Mouse (Mus musculus) bone marrow, adult 2 months (tissue): Measurements from ENCODE around the gene 1810046K07Rik. TPM values are rescaled to one million over a fixed set of nuclear protein-coding genes. Genes with fewer than 3 reads are reported as not detected.

Source experiments
- H3K27ac ChIP-seq: fragments of 200-500 bp; 2 replicates; pipeline ENCODE4 v1.5.1; 2012; ENCODE audit warnings: low read depth, mild to moderate bottlenecking, control low read depth, inconsistent platforms, low read length; ENCODE audit not compliant: control insufficient read depth, poor library complexity, insufficient read depth
- H3K4me1 ChIP-seq: fragments of 200-500 bp; 2 replicates; pipeline ENCODE4 v1.6.1; 2011; ENCODE audit warnings: low read length; ENCODE audit not compliant: control insufficient read depth, insufficient read depth
- H3K4me3 ChIP-seq: fragments of 200-500 bp; replicated peaks from 2 replicates; pipeline ENCODE3; 2011; ENCODE audit warnings: mild to moderate bottlenecking, low read depth, low read length, control low read depth; ENCODE audit not compliant: control insufficient read depth
- CTCF ChIP-seq: fragments of 200-500 bp; IDR thresholded peaks from 2 replicates; pipeline ENCODE4 v1.5.1; 2011; ENCODE audit warnings: low read length, control low read depth; ENCODE audit not compliant: control insufficient read depth, insufficient read depth
- POLR2A ChIP-seq: fragments of 200-500 bp; IDR thresholded peaks from 2 replicates; pipeline ENCODE4 v1.6.1; 2011; ENCODE audit warnings: low read depth, mild to moderate bottlenecking, control low read depth, low read length, borderline replicate concordance; ENCODE audit not compliant: control insufficient read depth
- WGBS: fragments of 180-500 bp; shearing (Covaris S2); methylation state at CpG from one replicate; pipeline ENCODE4 v1.1.7; 2018; 5-methylcytosine and 5-hydroxymethylcytosine counted together
- polyA plus RNA-seq: library from polyadenylated mRNA; stranded (reverse); fragments of >200 nt; gene quantifications from 2 replicates; pipeline ENCODE4 v1.2.4, GENCODE M21; 2011; ENCODE audit warnings: low replicate concordance; ENCODE audit not compliant: missing spikeins, insufficient read depth, insufficient read length

1810046K07Rik gene
- polyA plus RNA-seq, 1 experiment: 2.5 TPM

DNA sequence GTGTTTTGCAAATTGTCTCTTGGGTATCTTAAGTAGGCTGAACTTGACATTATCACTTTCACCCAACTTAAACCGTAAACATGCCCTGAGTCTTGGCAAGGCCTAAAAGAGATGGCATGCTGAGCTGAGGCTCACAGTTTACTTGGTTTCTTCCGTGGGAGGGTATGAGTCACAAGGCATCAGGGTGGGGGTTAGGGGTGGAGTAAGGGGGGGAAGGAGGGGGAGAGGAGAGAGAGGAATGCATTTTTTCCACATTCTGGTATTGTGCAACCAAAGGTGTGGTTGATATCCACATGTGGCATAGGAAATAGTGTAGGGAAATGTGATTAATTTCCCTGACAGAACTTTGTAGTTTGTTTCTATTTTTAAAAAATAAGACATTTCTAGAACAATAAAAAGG lies 42.6 kb downstream of the 1810046K07Rik start:
- 44% methylated on average over 2 of the region's 2 CpGs for WGBS
- Histone ChIP-seq H3K4me1 (no peaks in the 10 kb centered on the region), H3K4me3 (no peak overlapping the region), H3K27ac (no peak overlapping the region)
- no peak for TF ChIP-seq CTCF
- TF ChIP-seq POLR2A: no peak

DNA sequence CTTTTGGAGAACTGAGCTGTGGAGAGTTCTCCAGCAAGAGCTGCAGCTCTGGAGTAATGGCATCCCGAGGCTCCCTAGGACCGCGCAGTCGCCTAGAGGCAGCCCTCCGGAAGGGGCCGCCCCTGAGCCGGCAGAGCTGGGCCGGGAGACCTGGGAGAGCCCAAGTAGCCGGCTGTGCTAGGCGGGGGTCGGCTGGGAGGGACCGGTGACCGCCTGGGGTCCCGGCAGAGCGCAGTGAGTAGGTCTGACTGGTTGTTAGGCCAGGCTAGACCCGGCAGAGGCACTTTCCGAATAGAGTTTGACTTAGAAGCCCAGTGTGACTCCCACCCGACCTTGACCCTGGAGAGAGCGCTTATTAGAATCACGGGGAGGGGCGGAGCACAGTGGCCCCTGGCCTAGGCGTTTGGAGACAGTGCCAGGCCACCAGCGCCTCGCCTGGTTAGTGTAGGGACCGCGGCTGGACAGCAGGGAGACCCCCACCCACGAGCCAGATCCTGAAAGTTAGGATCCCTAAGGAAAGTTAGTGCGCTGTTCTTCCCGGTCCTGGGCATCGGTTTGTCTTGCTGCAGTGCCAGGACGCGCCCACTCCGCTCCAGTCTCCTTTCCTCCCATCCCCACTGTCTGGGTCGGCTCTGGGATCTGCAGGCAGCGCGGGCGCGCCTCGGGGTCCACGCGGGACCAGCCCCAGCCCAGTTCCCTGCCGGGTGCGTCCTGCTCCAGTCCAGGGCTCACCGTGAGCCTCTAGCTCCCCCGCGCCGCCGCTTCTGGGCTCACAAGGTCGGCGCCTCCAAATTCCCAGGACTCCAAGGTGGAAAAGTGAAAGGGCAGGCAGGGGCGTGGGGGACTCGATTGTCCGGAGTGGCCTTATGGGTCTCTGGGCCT lies 50.0 kb downstream of the 1810046K07Rik start, which contains the start of gene Colca2:
Gene Colca2 (minus strand): TSS at position 70 of the 882 bp plus-strand sequence.
- Histone ChIP-seq H3K4me3 (no peak within 1 kb of the TSS), H3K27ac (no peak within 1 kb of the TSS), H3K4me1 (no peaks in the 10 kb centered on the region)
- WGBS: 9% methylated on average over 53 of the region's 53 CpGs
- TF ChIP-seq CTCF: no peak
- no peak for TF ChIP-seq POLR2A

DNA sequence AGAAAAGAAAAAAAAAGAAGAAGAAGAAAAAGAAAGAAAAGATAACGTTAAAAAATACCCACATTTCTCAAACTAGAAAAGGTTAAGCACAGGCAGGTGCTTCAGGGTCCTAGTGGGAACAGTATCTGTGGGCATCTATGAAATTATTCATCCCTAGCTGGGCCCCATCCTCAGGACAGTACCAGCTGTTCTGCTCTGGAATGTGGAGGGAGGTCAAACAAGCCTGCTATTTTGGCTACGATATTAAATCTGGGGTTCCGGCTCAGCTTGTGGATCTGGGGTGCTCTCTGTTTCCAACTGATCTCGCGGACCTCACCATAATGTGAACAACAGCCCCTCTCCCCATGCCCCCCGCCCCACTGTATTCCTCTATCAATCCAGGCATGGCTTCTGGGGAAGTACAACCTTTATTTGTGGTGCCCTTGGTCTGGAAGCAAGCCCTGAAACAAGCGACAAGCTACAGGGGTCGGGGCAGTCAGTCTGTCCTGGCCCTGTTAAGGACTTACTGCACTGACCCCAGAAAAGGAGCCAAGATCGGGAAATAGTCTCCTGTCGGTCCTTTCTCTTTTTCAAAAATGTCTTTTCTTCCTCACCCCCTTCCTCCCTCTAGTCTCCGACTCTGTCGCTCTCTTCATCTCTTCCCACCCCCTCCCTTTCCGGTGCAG lies 50.8 kb downstream of the 1810046K07Rik start:
- no peak for TF ChIP-seq POLR2A
- TF ChIP-seq CTCF: no peak
- H3K4me3 ChIP-seq: no peak overlapping the region
- no peak overlapping the region for H3K27ac ChIP-seq
- WGBS: 27% methylated on average over 13 of the region's 13 CpGs
- no peaks in the 10 kb centered on the region for H3K4me1 ChIP-seq

DNA sequence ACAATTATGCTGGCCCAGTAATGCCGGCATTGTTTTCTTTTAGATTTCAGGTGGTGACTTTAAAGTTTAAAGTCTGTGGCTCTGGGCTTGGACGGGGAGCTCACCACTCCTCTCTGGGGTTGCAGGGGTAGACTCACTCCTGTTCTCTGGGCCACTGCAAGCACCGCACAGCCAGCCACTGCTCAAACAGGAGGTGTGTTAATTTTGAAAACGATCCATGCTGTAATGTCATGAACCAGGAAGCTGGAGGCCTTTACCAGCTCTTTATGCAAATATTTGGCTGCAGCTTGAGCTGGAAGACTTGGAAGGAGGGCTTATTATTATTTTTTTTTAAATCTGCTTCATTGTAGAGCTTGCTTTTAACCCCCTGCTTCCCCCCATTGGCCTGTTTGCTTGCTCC lies 54.0 kb downstream of the 1810046K07Rik start:
- 35% methylated on average over 4 of the region's 4 CpGs for WGBS

DNA sequence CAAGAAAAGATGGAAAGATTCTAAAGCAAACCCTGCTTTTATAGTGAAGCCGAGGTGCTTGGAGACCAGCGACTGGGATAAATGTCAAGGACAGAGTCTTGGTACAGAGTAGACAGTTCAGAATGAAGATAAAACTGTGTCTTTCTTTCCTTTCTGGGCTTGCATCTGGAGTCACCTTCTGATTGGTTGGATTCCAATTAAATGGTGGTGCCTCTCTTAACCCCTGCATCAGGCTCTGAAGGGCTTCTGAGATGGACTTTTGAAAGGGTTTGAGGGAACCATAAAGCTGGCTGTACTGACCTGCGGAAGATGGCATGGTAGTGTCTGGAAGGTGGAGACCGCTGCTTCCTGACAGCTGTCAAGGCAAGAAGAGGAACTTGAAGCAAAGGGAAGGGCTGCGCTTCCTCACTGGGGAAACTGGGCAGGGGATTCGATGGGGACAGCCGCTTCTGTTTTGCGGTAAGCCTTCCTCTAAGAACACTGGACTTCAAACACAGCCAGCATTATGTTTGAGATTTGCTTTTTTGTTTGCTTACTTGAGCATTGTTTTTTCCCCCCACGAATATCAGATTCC lies 55.0 kb downstream of the 1810046K07Rik start:
- TF ChIP-seq POLR2A: no peak
- no peak for TF ChIP-seq CTCF
- whole genome bisulfite sequencing: 18% methylated on average over 9 of the region's 9 CpGs
- H3K4me3 ChIP-seq: no peak overlapping the region
- H3K27ac ChIP-seq: no peak overlapping the region
- H3K4me1 ChIP-seq: no peaks in the 10 kb centered on the region

More for the DNA sequence above, 54.0 kb downstream of the 1810046K07Rik start:
- no peak overlapping the region for H3K4me3 ChIP-seq
- no peak overlapping the region for H3K27ac ChIP-seq
- TF ChIP-seq CTCF (no peak), POLR2A (no peak)
- no peaks in the 10 kb centered on the region for H3K4me1 ChIP-seq

DNA sequence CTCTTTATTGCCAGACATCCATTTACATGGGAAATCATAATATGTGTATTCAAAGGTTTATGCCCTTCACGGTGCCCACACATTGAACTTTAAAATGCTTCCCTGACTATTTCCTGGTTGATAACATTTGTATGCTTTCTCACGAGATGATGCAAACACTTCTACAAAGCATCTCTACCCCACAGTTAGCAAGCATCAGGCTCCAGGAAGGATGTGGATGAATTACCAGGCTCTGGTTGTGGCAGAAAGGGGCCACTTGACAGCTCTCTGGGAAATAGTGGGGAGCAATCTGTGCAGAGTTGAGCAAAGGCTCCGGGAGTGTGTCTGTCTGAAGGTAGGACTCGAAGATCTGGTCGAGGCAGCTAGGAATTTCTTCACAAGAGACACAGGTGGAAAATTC lies 56.6 kb downstream of the 1810046K07Rik start:
- Histone ChIP-seq H3K27ac (no peak overlapping the region), H3K4me3 (no peak overlapping the region), H3K4me1 (no peaks in the 10 kb centered on the region)
- WGBS: 43% methylated on average over 5 of the region's 5 CpGs
- TF ChIP-seq CTCF (no peak), POLR2A (no peak)

DNA sequence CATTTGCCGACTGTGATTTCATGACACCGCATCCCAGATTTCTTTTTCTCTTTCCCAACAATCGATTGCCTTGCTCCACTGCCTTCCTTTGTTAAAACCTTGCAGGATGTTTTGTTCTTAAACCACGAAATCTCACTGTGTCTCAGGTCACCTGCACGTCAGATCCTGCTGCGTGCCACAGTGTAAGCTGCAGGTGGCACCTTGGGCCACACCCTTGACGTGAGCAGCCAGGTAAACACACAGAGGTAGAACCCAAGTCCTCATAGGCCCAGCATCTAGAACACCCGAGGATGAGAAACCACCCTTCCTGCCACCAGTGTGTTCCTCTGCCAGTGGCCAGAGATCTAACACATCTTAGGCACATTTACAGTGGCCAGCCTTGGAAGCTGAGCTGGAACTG lies 57.6 kb downstream of the 1810046K07Rik start:
- Histone ChIP-seq H3K4me3 (no peak overlapping the region), H3K27ac (no peak overlapping the region), H3K4me1 (no peaks in the 10 kb centered on the region)
- no peak for TF ChIP-seq CTCF
- TF ChIP-seq POLR2A: no peak
- WGBS: 83% methylated on average over 8 of the region's 8 CpGs

DNA sequence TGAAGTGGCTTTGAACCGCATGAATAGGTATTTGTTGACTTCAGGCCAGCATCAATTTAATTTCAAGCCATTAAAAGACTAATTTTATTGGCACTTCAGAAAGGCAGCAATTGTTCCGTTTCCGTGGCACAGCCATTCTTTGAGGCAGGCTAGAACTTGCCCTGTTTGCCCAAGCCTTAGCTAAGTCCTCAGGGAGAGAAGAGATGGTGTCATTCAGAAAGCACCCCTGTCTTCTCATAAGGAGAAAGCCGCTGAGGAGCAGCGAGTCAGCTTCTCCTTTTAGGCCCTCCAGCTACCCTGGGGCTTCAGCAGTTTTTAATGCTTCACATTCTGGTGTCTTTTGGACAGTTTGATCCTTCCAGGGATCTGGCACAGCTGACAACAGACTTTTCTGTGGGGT lies 59.9 kb downstream of the 1810046K07Rik start:
- 70% methylated on average over 5 of the region's 5 CpGs for WGBS
- TF ChIP-seq POLR2A (no peak), CTCF (no peak)

More for the DNA sequence above, 59.9 kb downstream of the 1810046K07Rik start:
- Histone ChIP-seq H3K4me1 (no peaks in the 10 kb centered on the region), H3K4me3 (no peak overlapping the region), H3K27ac (no peak overlapping the region)
